Mouse (Mus musculus) MEL (cell line): ENCODE results near the gene Efs. TPM values are rescaled to one million over a fixed set of nuclear protein-coding genes. Genes with fewer than 3 reads are reported as not detected.
"Not testable (repeated sequence)": the region's sequence is repeated elsewhere in the genome, so short reads cannot be mapped to it uniquely, and the experiment has no call there.

Experiments
- DNase-seq: peaks from one replicate; pipeline ENCODE4 v3.0.0; 2011; ENCODE audit warnings: low read depth, low spot score
- H3K27ac ChIP-seq: 2 replicates; pipeline ENCODE4 v1.5.1; 2012; ENCODE audit warnings: low read depth, mild to moderate bottlenecking, control low read depth, low read length, moderate library complexity; ENCODE audit not compliant: control insufficient read depth
- H3K27me3 ChIP-seq, 2 experiments: fragments of 150-350 bp in 1 of 2; sonication (generic) in 1 of 2; 2 replicates each; pipeline ENCODE4 v1.6.1; 2012; ENCODE audit warnings: low read length in 2 of 2, mild to moderate bottlenecking in 2 of 2, improper control_type of control experiment in 1 of 2, moderate library complexity in 1 of 2; ENCODE audit not compliant: insufficient read depth in 2 of 2, control insufficient read depth in 1 of 2
- H3K36me3 ChIP-seq, 2 experiments: 2 replicates each; pipeline ENCODE4 v1.6.1; 2012 to 2014; ENCODE audit warnings: low read length in 2 of 2, improper control_type of control experiment in 1 of 2, inconsistent platforms in 1 of 2, mild to moderate bottlenecking in 1 of 2; ENCODE audit not compliant: insufficient read depth in 2 of 2, control insufficient read depth in 1 of 2
- H3K4me1 ChIP-seq, 2 experiments: fragments of 150-350 bp in 1 of 2; sonication (generic) in 1 of 2; 2 replicates each; pipeline ENCODE4 v1.6.1; 2012; ENCODE audit warnings: low read length in 2 of 2, improper control_type of control experiment in 1 of 2, mild to moderate bottlenecking in 1 of 2; ENCODE audit not compliant: insufficient read depth in 2 of 2, control insufficient read depth in 1 of 2
- H3K4me3 ChIP-seq, 2 experiments: fragments of 150-350 bp in 1 of 2; sonication (generic) in 1 of 2; 2 replicates each; pipeline ENCODE4 v1.5.1; 2012; ENCODE audit warnings: low read depth in 2 of 2, low read length in 2 of 2, mild to moderate bottlenecking in 2 of 2, moderate library complexity in 2 of 2, control low read depth in 1 of 2, improper control_type of control experiment in 1 of 2; ENCODE audit not compliant: control insufficient read depth in 1 of 2, insufficient read depth in 1 of 2
- H3K79me2 ChIP-seq: 2 replicates; pipeline ENCODE4 v1.6.1; 2012; ENCODE audit warnings: mild to moderate bottlenecking, low read length, moderate library complexity; ENCODE audit not compliant: control insufficient read depth, poor library complexity, insufficient read depth
- H3K9ac ChIP-seq: 2 replicates; pipeline ENCODE4 v1.6.1; 2012; ENCODE audit warnings: low read depth, mild to moderate bottlenecking, control low read depth, low read length, moderate library complexity; ENCODE audit not compliant: control insufficient read depth, poor library complexity, severe bottlenecking
- H3K9me3 ChIP-seq: fragments of 150-350 bp; sonication (generic); replicated peaks from 2 replicates; pipeline ENCODE4 v1.6.1; 2012; ENCODE audit warnings: mild to moderate bottlenecking, low read length, improper control_type of control experiment, moderate library complexity; ENCODE audit not compliant: insufficient read depth
- CHD2 ChIP-seq: IDR thresholded peaks from 2 replicates; pipeline ENCODE4 v1.6.1; 2011; ENCODE audit warnings: low read length, improper control_type of control experiment
- ETS1 ChIP-seq: IDR thresholded peaks from 2 replicates; pipeline ENCODE4 v1.6.1; 2012; ENCODE audit warnings: low read depth, mild to moderate bottlenecking, inconsistent platforms, low read length, improper control_type of control experiment, moderate library complexity
- JUND ChIP-seq: IDR thresholded peaks from 2 replicates; pipeline ENCODE4 v1.6.1; 2011; ENCODE audit warnings: low read depth, mild to moderate bottlenecking, improper control_type of control experiment, low read length
- MAFK ChIP-seq: IDR thresholded peaks from 2 replicates; pipeline ENCODE4 v1.6.1; 2011; ENCODE audit warnings: low read depth, mild to moderate bottlenecking, low read length, improper control_type of control experiment, borderline replicate concordance
- MEF2A ChIP-seq: IDR thresholded peaks from 2 replicates; pipeline ENCODE4 v1.6.1; 2014; ENCODE audit warnings: low read depth, mild to moderate bottlenecking, inconsistent platforms, low read length, improper control_type of control experiment; ENCODE audit not compliant: poor library complexity, insufficient replicate concordance, severe bottlenecking; ENCODE audit errors: extremely low read depth
- MYC ChIP-seq: IDR thresholded peaks from 2 replicates; pipeline ENCODE4 v1.6.1; 2011; ENCODE audit warnings: low read depth, mild to moderate bottlenecking, low read length, improper control_type of control experiment, moderate library complexity
- NELFE ChIP-seq: IDR thresholded peaks from 2 replicates; pipeline ENCODE4 v1.6.1; 2011; ENCODE audit warnings: low read depth, low read length, improper control_type of control experiment
- POLR2A ChIP-seq, 2 experiments: IDR thresholded peaks; 2 replicates each; pipeline ENCODE4 v1.6.1; 2011 to 2012; ENCODE audit warnings: low read length in 2 of 2, mild to moderate bottlenecking in 2 of 2, control low read depth in 1 of 2, improper control_type of control experiment in 1 of 2, low read depth in 1 of 2, moderate library complexity in 1 of 2; ENCODE audit not compliant: control insufficient read depth in 1 of 2, insufficient read depth in 1 of 2, poor library complexity in 1 of 2
- POLR2AphosphoS2 ChIP-seq: IDR thresholded peaks from 2 replicates; pipeline ENCODE4 v1.6.1; 2011; ENCODE audit warnings: low read length, improper control_type of control experiment
- TAL1 ChIP-seq: IDR thresholded peaks from 2 replicates; pipeline ENCODE4 v1.6.1; 2012; ENCODE audit warnings: mild to moderate bottlenecking, inconsistent platforms, low read length, moderate library complexity, mixed read lengths
- USF2 ChIP-seq, 2 experiments: IDR thresholded peaks; 2 replicates each; pipeline ENCODE4 v1.6.1; 2011 to 2012; ENCODE audit warnings: improper control_type of control experiment in 2 of 2, low read length in 2 of 2, borderline replicate concordance in 1 of 2, inconsistent platforms in 1 of 2, low read depth in 1 of 2, mild to moderate bottlenecking in 1 of 2; ENCODE audit not compliant: insufficient read depth in 1 of 2
- ZKSCAN1 ChIP-seq: IDR thresholded peaks from 2 replicates; pipeline ENCODE4 v1.6.1; 2012; ENCODE audit warnings: low read depth, mild to moderate bottlenecking, inconsistent platforms, low read length, improper control_type of control experiment, moderate library complexity
- ZNF384 ChIP-seq: IDR thresholded peaks from 2 replicates; pipeline ENCODE4 v1.6.1; 2012; ENCODE audit warnings: low read depth, mild to moderate bottlenecking, inconsistent platforms, low read length, improper control_type of control experiment
- polyA plus RNA-seq, 2 experiments: library from polyadenylated mRNA; stranded (reverse) in 1 of 2; unstranded in 1 of 2; fragments of >175 nt in 1 of 2; fragments of >200 nt in 1 of 2; gene quantifications; 2 replicates each; pipeline versions ENCODE4 v1.2.1 to v1.2.4; 2012; ENCODE audit warnings: low replicate concordance in 2 of 2, low read depth in 1 of 2; ENCODE audit not compliant: insufficient read length in 2 of 2, insufficient read depth in 1 of 2, missing spikeins in 1 of 2
- total RNA-seq: library from RNA; depleted of rRNA; stranded (reverse); fragments of 300-350 nt; gene quantifications from 2 replicates; pipeline ENCODE4 v1.2.3, GENCODE M21; 2012

The Efs gene
- total and polyA plus RNA-seq, 3 experiments, result not detected

DNA sequence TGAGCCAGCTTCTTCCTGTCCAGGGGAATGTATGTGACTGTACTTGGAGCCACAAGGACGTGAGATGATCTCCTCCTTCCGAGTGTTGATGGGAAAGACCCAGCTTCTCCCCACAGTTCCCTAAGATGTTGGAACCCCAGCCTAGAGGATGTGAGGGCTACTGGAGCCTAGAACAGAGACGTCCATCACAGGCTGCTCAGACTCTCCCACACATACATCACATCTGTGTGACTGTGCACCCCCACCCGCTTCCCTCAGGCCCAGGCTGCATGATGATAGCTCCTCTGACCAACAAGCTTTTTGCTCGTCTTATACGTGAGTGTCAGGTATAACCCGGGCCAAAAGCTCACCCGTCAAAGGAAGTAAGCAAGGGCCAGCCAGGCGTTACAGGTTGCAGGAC, 22.9 kb upstream of the Efs start:
- Histone ChIP-seq H3K9ac (no peak overlapping the region), H3K36me3 (no peaks in the 10 kb centered on the region), H3K27me3 (peaks cover 2% of the 10 kb centered on the region in 2 experiments; a peak in 3 of 4 replicates), H3K9me3 (no peaks in the 10 kb centered on the region), H3K27ac (no peak overlapping the region), H3K79me2 (no peaks in the 10 kb centered on the region), H3K4me3 (no peak overlapping the region), H3K4me1 (no peaks in the 10 kb centered on the region)
- TF ChIP-seq ETS1 (no peak), JUND (no peak), ZNF384 (no peak), CHD2 (no peak), TAL1 (no peak), MYC (no peak), POLR2A (IDR thresholded peaks at IDR 0.05; ENCODE audit: control insufficient read depth in 1 of 2, insufficient read depth in 1 of 2, low read depth in 1 of 2, low read length in 2 of 2, poor library complexity in 1 of 2) (no peak), USF2 (IDR thresholded peaks at IDR 0.05; ENCODE audit: borderline replicate concordance in 1 of 2, insufficient read depth in 1 of 2, low read depth in 1 of 2, low read length in 2 of 2) (no peak), POLR2AphosphoS2 (no peak), NELFE (no peak)
- DNase-seq, result no peak

DNA sequence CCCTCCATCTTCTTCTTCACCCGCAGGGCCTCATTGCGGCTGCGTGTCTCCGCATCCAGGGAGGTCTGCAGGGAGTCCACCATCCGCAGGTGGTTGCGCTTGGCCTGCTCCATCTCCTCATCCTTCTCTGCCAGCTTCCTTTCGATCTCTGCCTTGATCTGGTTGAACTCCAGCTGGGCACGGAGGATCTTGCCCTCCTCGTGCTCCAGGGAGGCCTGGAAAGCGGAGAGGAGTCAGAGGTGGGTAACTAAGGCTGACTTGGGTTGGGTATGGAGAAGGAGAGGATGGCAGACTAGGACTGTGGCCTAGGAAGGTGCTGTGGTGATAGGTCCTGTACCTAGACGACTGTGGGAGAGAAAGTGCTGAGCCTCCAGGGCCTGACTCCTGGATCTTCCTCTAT, 21.1 kb upstream of the Efs start:
- H3K4me3 ChIP-seq, H3K27ac ChIP-seq, H3K36me3 ChIP-seq, H3K27me3 ChIP-seq, H3K4me1 ChIP-seq, H3K9ac ChIP-seq, H3K9me3 ChIP-seq, DNase-seq, H3K79me2 ChIP-seq: not testable (repeated sequence)

DNA sequence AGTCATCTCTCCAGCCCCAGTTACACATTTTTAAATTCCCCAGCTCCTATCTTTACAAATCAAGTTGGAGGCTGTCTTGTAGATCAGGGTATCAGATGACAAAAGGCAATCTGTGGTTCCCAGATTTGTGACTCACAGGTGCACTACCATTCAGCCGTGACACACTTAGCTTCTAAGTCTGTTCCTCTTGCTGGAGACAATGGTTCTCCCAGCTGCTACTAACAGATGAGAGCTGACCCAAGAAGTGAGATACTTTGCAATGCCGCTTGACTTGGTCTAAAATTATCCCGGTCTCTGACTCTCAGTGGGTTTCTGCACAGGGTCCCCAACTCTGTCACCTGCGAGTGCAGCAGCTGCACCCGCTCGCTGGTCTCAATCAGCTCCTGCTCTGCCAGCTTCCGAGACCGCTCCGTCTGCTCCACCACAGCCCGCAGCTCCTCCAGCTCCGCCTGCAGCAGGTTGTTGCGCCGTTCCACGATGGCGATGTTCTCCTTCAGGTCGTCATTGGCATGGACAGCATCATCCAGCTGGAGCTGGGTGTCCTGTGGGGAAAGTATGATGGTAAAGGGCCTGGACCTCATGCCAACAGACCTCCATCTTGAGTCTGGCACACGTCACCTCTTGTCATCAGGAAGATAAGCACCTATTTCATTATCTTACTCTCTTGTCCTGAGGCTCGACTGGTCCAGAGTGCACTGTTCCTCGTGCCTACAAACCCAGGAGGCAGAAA, 20.2 kb upstream of the Efs start:
- no peak overlapping the region for H3K4me3 ChIP-seq
- no peaks in the 10 kb centered on the region for H3K36me3 ChIP-seq
- no peaks in the 10 kb centered on the region; a peak in 3 of 4 replicates for H3K27me3 ChIP-seq
- no peak for DNase-seq
- H3K4me1 ChIP-seq, result no peaks in the 10 kb centered on the region
- no peak overlapping the region for H3K27ac ChIP-seq
- no peaks in the 10 kb centered on the region for H3K9me3 ChIP-seq
- no peaks in the 10 kb centered on the region for H3K79me2 ChIP-seq
- no peak overlapping the region for H3K9ac ChIP-seq
- TF ChIP-seq ZKSCAN1 (no peak), MEF2A (no peak), MAFK (no peak), ZNF384 (no peak)
